Mouse (Mus musculus): ENCODE measurements around the gene Lrpap1. TPM values are rescaled to one million over a fixed set of nuclear protein-coding genes. Genes with fewer than 3 reads are reported as not detected.

The Lrpap1 gene
- polyA plus RNA-seq, 1 experiment, result 124 TPM

DNA sequence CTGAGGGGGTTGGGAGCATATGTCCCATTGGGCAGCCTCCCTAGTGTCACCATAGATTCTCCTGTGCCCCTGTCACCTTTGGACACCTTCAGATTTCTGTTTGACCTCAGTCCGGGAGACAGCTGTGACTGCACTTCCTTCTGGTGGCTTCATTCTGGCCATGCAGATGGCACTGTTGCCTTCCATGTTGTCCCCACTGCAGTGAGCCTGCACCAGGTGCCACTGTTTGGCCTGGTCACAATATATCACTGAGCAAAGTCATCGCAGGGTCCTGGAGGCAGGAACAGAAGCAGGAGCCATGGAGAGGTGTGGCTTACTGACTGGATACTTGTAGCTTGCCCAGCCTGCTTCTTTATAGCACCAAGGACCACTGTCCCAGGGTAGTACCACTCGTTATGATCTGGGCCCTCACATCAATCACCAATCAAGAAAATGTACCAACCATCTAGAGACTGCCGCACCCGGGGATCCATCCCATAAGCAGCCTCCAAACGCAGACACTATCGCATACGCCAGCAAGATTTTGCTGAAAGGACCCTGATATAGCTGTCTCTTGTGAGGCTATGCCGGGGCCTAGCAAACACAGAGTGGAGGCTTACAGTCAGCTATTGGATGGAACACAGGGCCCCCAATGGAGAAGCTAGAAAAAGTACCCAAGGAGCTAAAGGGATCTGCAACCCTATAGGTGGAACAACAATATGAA, 26.9 kb upstream of the Lrpap1 start:
- Histone ChIP-seq H3K27ac (ENCODE audit: insufficient read depth, low read length) (no peak overlapping the region), H3K4me3 (replicated peaks; ENCODE audit: insufficient read depth, low read depth, low read length) (no peak overlapping the region), H3K4me1 (ENCODE audit: control insufficient read depth, insufficient read depth, low read length) (peaks cover 35% of the 10 kb centered on the region), H3K27me3 (ENCODE audit: control insufficient read depth, insufficient read depth, low read length) (no peaks in the 10 kb centered on the region)
- TF ChIP-seq POLR2A (IDR thresholded peaks at IDR 0.05; ENCODE audit: borderline replicate concordance, insufficient read depth, low read length), result no peak
- no peak for TF ChIP-seq CTCF (IDR thresholded peaks at IDR 0.05; ENCODE audit: borderline replicate concordance, insufficient read depth, low read depth, low read length)
- WGBS, result 94% methylated on average over 9 of the region's 9 CpGs
- DNase-seq, result peak in 1 of 2 experiments; percentile 30

GRCm38 (mm10) chr5:35131773-35132172, 26.2 kb upstream of the Lrpap1 start:
- Histone ChIP-seq H3K27ac (ENCODE audit: insufficient read depth, low read length) (no peak overlapping the region), H3K4me3 (replicated peaks; ENCODE audit: insufficient read depth, low read depth, low read length) (no peak overlapping the region)
- WGBS, result 7% methylated on average over 7 of the region's 7 CpGs

DNA sequence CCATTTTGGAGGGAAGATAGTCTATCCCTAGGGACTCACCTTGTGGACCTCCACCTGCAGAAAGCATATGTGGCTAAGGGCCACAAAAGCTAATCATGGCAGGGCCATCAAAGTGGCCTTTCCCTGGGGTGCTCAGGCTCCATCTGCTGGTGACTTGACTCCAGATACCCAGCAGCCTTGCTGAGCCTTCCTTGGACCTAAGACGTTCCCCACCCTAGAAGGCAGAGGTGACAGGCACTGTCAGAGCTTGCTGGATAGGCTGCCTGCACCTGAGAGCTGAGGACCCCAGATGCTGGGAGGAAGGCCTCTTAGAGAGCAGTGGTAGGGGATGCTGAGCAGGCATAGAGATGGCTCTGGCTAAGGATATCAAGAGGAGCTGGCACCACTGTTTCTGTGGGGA, 25.7 kb upstream of the Lrpap1 start:
- Histone ChIP-seq H3K27ac (ENCODE audit: insufficient read depth, low read length) (no peak overlapping the region), H3K4me3 (replicated peaks; ENCODE audit: insufficient read depth, low read depth, low read length) (no peak overlapping the region), H3K4me1 (ENCODE audit: control insufficient read depth, insufficient read depth, low read length) (peaks cover 32% of the 10 kb centered on the region), H3K27me3 (ENCODE audit: control insufficient read depth, insufficient read depth, low read length) (no peaks in the 10 kb centered on the region)
- peak; percentile 55 to 59 for DNase-seq
- WGBS, result 8% methylated on average over 1 of the region's 1 CpGs
- TF ChIP-seq POLR2A (IDR thresholded peaks at IDR 0.05; ENCODE audit: borderline replicate concordance, insufficient read depth, low read length) (no peak), CTCF (IDR thresholded peaks at IDR 0.05; ENCODE audit: borderline replicate concordance, insufficient read depth, low read depth, low read length) (peak; percentile 58)

More at GRCm38 (mm10) chr5:35131773-35132172, 26.2 kb upstream of the Lrpap1 start:
- TF ChIP-seq POLR2A (IDR thresholded peaks at IDR 0.05; ENCODE audit: borderline replicate concordance, insufficient read depth, low read length), result no peak
- TF ChIP-seq CTCF (IDR thresholded peaks at IDR 0.05; ENCODE audit: borderline replicate concordance, insufficient read depth, low read depth, low read length), result peak; percentile 85
- no peaks in the 10 kb centered on the region for H3K27me3 ChIP-seq (ENCODE audit: control insufficient read depth, insufficient read depth, low read length)
- peak; percentile 92 to 95 for DNase-seq
- peaks cover 32% of the 10 kb centered on the region for H3K4me1 ChIP-seq (ENCODE audit: control insufficient read depth, insufficient read depth, low read length)

- TF ChIP-seq CTCF (IDR thresholded peaks at IDR 0.05; ENCODE audit: borderline replicate concordance, insufficient read depth, low read depth, low read length) (no peak), POLR2A (IDR thresholded peaks at IDR 0.05; ENCODE audit: borderline replicate concordance, insufficient read depth, low read length) (no peak)
- DNase-seq, result peak; percentile 47 to 61
- Histone ChIP-seq H3K4me1 (ENCODE audit: control insufficient read depth, insufficient read depth, low read length) (peaks cover 32% of the 10 kb centered on the region), H3K27ac (ENCODE audit: insufficient read depth, low read length) (no peak overlapping the region), H3K27me3 (ENCODE audit: control insufficient read depth, insufficient read depth, low read length) (no peaks in the 10 kb centered on the region), H3K4me3 (replicated peaks; ENCODE audit: insufficient read depth, low read depth, low read length) (no peak overlapping the region)
- 32% methylated on average over 7 of the region's 7 CpGs for WGBS
Observed at GRCm38 (mm10) chr5:35129767-35130191, 24.2 kb upstream of the Lrpap1 start.

- TF ChIP-seq CTCF (IDR thresholded peaks at IDR 0.05; ENCODE audit: borderline replicate concordance, insufficient read depth, low read depth, low read length), result no peak
- TF ChIP-seq POLR2A (IDR thresholded peaks at IDR 0.05; ENCODE audit: borderline replicate concordance, insufficient read depth, low read length), result no peak
Observed at GRCm38 (mm10) chr5:35129208-35129607, 23.6 kb upstream of the Lrpap1 start.

DNA sequence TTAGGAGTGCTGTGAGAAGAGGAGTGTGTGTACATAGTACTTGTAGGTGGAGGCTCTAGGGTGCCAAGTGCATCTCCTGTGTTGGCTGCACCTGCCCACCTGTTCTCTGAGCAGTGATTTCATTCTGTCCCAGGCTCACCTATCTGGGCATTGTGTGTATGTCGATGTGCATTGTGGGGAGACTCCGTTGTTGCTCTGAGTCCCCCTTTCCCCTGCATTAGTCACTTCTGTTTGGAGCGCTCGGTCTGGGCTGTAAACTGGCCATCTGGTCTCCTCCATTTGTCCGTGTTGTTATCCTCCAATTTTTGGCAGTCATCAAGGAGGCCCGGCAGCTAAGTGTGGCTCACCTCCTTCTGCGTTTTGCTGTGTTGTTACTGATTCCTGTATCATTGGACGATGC, 14.5 kb upstream of the Lrpap1 start:
- Histone ChIP-seq H3K27me3 (ENCODE audit: control insufficient read depth, insufficient read depth, low read length) (no peaks in the 10 kb centered on the region), H3K27ac (ENCODE audit: insufficient read depth, low read length) (peak overlapping the region; percentile 39), H3K4me3 (replicated peaks; ENCODE audit: insufficient read depth, low read depth, low read length) (no peak overlapping the region), H3K4me1 (ENCODE audit: control insufficient read depth, insufficient read depth, low read length) (peaks cover 32% of the 10 kb centered on the region)
- WGBS, result 10% methylated on average over 8 of the region's 8 CpGs
- TF ChIP-seq CTCF (IDR thresholded peaks at IDR 0.05; ENCODE audit: borderline replicate concordance, insufficient read depth, low read depth, low read length), result no peak
- no peak for TF ChIP-seq POLR2A (IDR thresholded peaks at IDR 0.05; ENCODE audit: borderline replicate concordance, insufficient read depth, low read length)
- peak; percentile 83 to 91 for DNase-seq

More at GRCm38 (mm10) chr5:35129208-35129607, 23.6 kb upstream of the Lrpap1 start:
- no peak overlapping the region for H3K4me3 ChIP-seq (replicated peaks; ENCODE audit: insufficient read depth, low read depth, low read length)
- 19% methylated on average over 16 of the region's 16 CpGs for WGBS
- DNase-seq, result peak in 1 of 2 experiments; percentile 47
- peaks cover 32% of the 10 kb centered on the region for H3K4me1 ChIP-seq (ENCODE audit: control insufficient read depth, insufficient read depth, low read length)
- H3K27ac ChIP-seq (ENCODE audit: insufficient read depth, low read length), result no peak overlapping the region
- no peaks in the 10 kb centered on the region for H3K27me3 ChIP-seq (ENCODE audit: control insufficient read depth, insufficient read depth, low read length)

DNA sequence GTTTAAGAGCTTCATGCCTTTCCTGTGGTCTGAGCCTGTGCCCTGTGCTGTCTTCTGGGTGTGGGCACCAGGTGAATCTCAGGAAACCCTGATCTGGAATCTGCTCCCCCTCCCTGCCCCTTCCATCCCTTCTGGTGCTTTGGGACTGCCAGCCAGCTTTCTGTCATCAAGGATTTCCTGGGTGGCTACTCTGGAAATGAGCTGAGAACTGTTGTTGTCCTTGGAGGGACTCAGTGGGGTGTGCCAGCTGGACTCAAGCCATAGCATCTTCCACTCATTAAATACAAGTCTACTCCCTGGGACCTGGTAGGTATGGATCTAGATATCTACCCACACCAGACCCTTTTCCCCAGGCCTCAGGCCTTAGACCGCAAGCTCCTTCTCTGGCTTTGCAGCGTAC, 12.9 kb upstream of the Lrpap1 start:
- Histone ChIP-seq H3K4me3 (replicated peaks; ENCODE audit: insufficient read depth, low read depth, low read length) (no peak overlapping the region), H3K27ac (ENCODE audit: insufficient read depth, low read length) (no peak overlapping the region), H3K27me3 (ENCODE audit: control insufficient read depth, insufficient read depth, low read length) (no peaks in the 10 kb centered on the region), H3K4me1 (ENCODE audit: control insufficient read depth, insufficient read depth, low read length) (peaks cover 32% of the 10 kb centered on the region)
- peak; percentile 58 to 72 for DNase-seq
- 89% methylated on average over 2 of the region's 2 CpGs for WGBS
- TF ChIP-seq POLR2A (IDR thresholded peaks at IDR 0.05; ENCODE audit: borderline replicate concordance, insufficient read depth, low read length) (no peak), CTCF (IDR thresholded peaks at IDR 0.05; ENCODE audit: borderline replicate concordance, insufficient read depth, low read depth, low read length) (no peak)

- no peak overlapping the region for H3K27ac ChIP-seq (ENCODE audit: insufficient read depth, low read length)
- peaks cover 32% of the 10 kb centered on the region for H3K4me1 ChIP-seq (ENCODE audit: control insufficient read depth, insufficient read depth, low read length)
- no peak for TF ChIP-seq POLR2A (IDR thresholded peaks at IDR 0.05; ENCODE audit: borderline replicate concordance, insufficient read depth, low read length)
- no peak for TF ChIP-seq CTCF (IDR thresholded peaks at IDR 0.05; ENCODE audit: borderline replicate concordance, insufficient read depth, low read depth, low read length)
- 82% methylated on average over 3 of the region's 3 CpGs for WGBS
- H3K4me3 ChIP-seq (replicated peaks; ENCODE audit: insufficient read depth, low read depth, low read length), result no peak overlapping the region
- no peaks in the 10 kb centered on the region for H3K27me3 ChIP-seq (ENCODE audit: control insufficient read depth, insufficient read depth, low read length)
- DNase-seq, result no peak
Observed at GRCm38 (mm10) chr5:35117633-35118032, 12.1 kb upstream of the Lrpap1 start.
